Mouse (Mus musculus) B cell, adult 2 months (primary cell): Measurements from ENCODE around the gene Cnot1.

ENCODE experiments used
- DNase-seq, 2 experiments: peaks; one replicate each; pipeline ENCODE4 v3.0.0; 2022

Gene Cnot1

DNA sequence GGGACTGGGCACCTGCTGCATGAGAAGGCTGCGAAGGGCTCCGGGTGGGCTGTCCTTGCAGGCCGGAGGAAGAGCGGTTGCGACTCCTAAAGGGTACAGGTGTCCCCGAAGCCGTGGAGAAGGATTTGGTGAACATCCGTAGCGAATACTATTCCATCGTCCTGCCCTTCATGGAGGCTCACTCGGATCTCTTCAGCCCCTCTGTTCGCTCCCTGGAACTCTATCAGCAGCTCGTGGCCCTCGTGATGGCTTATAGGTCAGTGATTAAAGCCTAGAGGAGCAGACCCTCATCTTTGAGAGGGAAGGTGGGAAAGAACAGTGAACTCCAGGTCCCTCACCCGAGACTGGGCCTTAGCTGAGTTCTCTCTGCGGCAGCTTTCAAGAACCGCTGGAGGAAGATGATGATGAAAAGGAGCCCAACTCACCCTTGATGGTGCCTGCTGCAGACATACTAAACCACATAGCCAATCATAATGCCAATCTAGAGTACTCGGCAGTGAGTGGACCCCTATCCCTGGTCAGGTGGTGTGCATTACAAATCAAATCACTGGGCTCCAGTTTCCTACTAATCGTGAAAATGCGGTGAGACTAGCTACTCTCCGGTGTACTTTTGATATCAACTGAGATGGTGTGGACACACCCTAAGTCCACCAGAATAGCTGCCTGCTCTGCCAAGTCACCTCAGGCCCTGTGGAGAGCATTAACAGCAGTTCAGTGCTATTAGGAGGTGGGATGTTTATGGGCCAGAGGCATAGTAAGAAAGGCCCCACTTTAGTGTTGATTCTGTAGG lies 90.5 kb downstream of the Cnot1 start:
- peak in 1 of 2 experiments; percentile 11 for DNase-seq

DNA sequence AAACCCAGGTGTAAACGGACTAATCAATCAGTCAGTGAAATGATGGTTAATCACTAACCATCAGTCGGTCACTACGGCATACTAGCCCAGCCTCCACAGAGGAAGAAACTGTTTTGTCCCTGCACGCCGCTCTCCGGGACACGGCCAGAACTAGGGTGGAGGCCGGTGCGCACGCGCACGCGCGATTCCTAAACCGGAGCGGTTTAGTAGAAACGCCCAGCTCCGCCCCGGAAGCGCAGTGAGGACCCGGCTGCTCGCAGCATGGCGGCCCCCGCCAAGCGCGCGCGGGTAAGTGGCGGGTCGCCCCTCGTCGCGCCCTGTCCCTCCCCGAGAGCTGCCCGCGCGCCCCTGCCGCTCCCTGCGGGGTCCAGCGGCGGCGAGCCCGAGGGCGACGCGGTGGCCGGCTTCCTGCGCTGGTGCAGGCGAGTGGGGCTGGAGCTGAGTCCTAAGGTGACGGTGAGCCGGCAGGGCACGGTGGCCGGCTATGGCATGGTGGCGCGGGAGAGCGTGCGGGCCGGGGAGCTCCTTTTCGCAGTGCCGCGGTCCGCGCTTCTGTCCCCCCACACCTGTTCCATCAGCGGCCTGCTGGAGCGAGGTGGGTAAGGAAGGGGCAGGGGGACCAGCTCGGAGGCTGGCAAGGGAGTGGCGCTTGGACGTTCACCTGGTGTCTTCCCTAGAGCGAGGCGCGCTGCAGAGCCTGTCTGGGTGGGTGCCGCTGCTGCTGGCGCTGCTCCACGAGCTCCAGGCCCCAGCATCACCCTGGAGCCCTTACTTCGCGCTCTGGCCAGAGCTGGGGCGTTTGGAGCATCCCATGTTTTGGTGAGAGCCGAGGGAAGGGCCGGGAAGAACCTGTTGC lies 91.4 kb downstream of the Cnot1 start, which contains the start of gene Setd6:
Gene Setd6, plus strand, starts transcription at position 206 of the 856 bp plus-strand sequence.
- DNase-seq: peak; percentile 84 to 85

DNA sequence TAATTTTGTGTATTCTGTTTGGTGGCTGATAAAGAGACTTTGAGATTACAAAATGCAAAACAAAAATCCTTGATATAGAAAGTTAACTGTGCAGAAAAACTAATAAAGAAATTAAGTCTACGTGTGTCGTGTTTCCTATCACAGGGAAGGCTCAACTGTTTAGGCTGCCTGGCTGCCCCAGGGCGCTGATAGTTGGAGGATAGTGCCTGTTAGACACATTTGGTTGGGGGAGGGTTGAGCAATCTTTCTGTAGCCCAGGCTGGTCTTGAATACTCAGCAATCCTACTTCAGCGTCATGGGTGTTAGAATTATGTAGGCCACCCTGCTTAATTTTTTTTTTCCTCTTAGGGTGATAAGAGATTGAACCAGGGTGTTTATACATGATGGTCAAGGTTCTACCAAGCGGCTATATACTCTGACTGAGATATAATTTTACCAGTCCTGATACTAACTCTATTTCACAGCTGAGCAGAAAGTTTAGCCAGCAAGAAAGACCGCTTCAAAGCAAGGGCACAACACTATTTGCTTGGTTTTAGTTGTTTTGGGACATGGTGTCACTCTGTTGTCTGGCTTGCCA lies 92.3 kb downstream of the Cnot1 start:
- DNase-seq: no peak

DNA sequence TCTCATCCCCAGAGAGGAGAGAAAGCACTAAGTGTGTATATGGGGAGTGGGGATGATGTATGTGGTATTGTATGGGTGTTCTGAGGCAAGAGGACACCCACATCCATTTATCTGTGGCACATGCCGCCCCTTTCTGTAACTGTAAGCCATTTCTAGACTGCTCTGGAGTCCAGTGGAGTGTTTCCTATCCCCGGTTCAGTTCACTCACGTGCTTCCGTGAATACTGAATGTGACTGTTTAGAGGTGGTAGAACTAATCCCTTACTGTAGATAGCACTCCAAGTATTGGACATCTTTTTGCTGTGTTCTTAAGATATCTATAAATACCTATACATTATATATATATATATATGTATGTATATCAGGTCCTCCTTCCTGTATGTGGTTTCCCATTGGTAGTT lies 92.9 kb downstream of the Cnot1 start:
- DNase-seq: no peak

DNA sequence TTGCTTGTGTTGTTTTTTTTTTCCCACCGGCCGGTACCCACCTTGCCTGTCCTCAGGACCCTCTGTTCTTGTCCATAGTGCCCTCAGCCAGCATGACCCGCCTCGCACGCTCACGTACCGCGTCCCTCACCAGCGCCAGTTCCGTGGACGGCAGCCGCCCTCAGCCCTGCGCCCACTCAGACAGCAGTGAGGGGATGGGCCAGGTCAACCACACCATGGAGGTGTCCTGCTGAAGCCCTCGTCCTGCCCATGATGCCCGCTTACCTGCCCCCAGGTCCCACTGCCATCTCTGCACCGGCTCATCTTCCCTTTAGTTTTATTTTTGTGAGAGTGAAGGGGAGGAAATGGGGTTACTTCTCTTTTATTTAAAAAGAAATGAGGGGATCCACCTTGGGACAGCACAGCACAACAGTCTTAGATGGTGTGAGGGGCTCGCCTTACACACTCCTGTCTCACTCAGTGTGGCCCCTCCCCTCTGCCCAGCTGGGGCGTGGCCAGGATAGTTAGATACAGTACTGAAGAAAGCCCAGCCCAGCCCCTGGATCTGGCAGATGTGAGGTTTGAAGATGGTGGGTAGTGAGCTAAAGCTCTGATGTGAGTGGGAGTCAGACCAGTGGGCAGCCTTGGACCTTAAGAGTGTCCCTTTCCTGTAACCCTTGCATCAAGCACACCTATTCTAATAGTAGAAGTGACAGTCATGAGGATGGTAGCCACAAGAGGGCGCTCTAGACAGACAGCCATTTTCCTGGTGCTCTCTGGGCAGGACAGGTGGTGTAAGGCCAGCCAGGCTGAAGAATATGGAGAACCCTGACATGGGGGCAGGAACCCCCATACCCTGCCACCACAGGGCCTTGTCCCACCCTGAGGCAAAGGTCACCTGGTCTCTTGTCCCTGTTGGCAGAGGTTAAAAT lies 93.9 kb downstream of the Cnot1 start:
- peak; percentile 88 for DNase-seq

DNA sequence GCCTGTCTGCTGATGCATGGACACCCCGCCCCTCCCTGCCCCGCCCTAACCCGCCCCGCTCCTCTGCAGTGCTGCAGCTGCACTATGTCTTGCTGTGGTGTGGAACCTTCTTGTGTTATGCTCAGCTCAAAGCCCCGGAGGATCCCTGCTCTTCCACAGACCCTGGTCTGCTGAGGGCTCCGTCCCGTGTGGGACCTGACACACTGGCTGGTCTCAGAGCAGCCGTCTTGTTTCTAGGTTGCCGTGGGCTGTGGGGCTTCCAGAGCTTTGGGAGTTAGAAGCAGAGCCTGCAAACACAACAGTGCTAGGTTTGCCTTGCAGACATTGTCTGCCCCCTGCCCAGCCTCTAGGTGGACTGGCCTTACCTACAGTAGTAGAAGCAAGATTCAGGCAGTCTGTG lies 94.9 kb downstream of the Cnot1 start:
- DNase-seq: no peak

DNA sequence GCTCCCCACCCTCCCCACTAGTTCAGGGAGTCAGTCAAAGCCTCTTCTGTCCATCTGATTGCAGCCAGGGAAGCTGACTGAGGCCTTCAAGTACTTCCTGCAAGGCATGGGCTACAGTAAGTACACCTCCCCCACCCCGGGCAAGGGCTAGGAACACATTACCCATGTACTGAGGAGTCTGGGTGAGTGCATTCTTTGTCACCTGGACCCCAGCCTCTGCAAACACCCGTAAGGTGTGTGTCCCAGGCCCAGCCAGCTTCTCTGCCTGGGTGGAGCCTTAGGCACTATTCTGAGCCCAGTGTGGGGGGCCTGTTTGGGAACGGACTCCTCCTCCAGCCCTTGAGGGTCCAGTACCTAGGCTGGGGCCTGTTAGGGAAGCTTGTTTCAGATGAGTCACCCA lies 96.2 kb downstream of the Cnot1 start:
- DNase-seq: no peak

DNA sequence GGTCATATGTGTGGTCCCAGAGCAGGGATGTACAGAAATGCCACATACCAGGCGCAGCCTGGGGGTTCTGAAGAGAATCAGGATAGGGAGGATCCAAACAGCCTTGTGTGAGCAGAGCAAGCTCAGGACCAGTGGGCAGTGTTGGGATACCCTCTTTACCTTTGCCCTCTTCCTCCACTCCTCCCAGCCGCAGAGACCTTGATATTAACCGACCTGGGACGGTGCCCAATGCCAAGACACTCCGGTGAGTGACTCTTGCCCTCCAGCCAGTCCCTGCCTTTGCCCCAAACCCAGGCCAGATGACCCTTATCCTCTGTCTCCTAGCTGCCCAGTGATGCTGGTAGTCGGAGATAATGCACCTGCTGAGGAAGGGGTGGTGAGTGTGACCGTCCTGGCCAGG lies 97.7 kb downstream of the Cnot1 start:
- DNase-seq: no peak

DNA sequence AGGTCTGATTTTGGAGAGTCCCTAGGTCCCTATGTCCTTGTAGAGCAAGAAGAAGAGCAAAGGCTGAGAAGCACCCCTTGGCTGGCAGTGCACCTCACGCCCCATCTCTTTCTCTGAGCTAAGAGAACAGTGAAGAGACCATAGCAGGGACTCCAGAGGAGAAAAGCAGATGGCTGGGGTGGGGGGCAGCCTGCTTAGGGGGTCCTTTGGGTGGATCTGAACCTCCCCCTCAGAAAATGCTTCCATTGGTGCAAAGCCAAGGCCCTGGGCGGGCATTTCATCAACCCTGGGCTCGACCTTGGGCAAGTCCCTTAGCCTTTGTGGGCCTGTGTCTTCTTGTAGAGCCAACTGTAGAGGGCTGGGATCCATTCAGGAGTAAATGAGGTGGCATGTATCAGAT lies 102.7 kb downstream of the Cnot1 start:
- DNase-seq: no peak

DNA sequence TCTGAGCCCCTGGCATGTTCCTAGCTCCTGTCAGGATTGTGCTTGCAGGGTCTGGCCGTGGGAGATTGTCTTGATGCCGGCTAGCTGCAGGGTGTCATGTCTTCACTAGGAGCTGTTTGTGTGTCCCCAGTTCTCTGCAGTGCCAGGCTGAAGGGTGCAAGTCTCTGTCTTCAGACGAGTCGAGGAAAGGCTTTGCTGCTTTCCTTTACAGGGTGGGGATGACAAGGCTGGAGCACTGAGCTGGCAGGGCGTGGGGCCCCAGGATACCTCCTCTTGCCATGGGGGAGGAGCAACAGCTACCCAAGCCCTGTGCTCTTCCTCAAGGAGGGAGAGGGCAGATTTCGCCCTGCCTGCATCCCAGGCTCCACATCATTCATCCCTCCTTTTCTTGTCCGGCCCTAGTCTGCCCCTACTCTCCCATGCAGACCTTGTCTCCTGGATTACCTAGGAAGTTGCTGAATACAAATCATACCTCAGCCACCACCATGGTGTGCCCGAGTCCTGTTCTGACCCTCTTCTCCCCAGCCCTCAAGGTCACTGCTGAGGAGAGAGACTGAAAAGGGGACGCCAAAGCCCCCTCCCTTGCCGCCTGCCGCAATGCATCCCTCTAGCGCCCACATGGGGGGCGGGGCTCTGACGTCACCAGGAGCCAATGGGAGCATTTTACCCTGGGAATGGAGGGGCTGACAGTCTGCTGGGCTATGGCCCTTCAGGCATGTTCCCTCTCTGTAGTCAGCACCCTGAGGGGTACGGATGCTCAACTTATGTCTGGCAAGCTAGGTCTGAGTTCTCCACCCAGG lies 103.6 kb downstream of the Cnot1 start:
- no peak for DNase-seq

DNA sequence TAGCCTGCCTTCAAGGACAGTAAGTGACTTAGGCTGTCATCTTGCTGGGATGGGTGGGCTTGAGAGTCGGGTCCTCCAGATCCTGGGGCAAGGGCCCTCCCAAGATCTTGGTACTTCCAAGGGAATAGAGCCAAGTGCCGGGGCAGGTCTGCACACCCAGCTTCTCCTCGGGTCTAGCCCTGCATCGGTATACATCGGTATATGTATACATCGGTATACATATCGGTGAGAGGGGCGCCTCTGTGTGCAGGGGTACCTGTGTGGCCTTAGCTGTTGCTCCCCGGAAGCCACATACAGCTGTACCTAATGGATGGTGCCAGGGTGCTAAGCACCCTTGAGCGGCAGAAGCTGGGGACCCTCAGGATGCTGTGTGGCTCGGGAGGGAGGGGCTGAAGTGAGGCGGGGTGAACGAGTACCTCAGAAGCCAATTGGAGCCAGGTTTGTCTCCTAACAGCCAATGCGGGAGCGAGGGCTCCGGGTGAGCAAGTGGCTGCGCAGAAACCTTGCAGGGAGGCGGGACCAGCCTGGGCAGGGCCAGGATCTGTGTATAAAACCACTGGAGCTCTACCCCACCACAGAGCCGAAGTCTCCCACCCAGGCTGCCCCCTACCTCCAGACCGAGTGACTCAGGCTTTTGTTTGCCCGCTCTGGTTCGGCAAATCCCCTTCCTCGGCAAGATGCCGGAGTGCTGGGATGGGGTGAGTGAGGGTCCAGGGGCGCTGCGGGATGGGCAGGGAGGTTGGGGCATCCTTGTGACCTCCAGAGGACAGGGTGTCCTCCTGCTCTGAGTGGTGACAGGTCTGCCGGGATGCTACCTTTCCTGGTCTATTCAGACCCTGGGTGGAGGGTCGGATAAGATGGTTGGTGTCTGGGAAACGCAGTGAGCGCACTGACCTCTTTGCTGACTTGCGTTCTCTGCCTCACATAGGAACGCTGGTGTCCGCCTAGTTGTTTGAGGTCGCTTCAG lies 104.5 kb downstream of the Cnot1 start:
- DNase-seq: peak; percentile 62 to 63

DNA sequence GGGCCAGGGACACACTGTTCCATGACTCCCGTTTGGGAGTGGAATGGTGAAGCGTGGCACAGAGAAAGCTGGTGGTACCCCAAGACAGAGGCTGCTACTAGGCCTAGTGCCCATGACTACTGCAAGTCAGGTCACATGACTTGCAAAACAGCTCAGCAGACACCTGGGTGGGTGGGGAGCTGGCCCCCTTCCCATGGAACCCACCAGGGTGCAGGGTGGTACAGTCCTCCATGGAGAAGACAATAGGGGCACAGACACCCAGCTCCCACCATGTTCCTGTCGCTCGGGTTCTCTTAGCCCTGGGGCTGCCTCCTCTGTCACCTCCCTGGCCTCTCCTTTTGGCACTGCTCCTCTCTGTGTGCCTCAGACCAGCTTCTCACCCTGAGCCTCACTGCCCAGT lies 105.5 kb downstream of the Cnot1 start:
- DNase-seq: no peak

DNA sequence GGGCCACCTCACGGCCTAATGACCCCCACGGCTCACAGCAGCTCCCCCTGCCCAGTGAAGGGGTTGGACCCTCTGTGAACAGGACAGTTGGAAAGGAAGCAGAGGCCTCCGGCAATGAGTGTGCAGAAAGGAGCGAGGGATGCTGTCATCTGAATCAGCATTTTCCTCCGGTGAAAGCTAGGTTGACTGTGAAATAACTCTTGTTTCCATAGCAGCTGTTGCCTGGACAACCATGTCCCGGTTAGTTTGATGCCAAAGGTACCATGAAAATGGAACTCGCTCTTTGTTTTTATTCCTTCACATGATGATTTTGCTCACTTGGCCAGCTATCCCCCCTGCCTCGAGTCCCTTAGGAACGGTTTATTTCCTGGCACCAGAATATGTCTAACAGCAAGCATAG lies 107.0 kb downstream of the Cnot1 start:
- no peak for DNase-seq

DNA sequence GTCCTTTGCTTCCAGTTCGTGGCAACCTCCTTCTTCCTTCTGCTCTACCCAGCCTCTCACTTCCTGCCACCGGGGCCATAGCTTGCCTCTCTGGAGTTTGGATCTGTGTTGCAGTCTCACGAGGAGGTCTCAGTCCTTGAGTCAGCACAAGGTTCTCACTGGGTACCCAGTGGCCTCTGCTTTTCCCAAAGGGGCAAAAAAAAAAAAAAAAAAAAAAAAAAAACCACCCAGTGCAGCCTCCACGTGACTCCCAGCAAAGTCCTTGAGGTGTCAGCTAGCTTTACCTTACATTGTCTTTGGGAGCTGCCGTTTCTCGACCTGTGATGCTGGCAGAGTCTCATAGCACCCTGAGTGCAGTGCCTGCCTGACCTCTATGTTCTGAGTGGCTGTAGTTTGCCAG lies 109.1 kb downstream of the Cnot1 start:
- no peak for DNase-seq

DNA sequence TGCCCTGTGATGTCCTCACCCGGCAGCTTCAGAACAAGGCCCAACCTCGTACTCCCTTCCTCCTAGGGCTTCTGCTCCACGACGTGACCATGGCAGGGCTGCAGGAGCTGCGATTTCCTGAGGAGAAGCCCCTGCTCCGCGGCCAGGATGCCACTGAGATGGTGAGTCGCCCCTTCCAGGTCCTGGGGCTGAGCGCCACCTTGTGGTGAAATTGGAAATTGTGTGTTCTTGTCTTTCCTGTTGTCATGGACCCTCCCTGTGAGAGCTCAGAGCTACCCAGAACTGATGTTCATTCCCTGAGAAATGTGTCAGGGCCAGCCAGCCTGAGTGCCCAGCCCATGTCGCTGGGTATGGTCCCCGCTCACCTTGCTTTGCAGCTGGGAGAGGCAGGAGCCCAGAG lies 110.1 kb downstream of the Cnot1 start:
- DNase-seq: peak; percentile 83 to 84

DNA sequence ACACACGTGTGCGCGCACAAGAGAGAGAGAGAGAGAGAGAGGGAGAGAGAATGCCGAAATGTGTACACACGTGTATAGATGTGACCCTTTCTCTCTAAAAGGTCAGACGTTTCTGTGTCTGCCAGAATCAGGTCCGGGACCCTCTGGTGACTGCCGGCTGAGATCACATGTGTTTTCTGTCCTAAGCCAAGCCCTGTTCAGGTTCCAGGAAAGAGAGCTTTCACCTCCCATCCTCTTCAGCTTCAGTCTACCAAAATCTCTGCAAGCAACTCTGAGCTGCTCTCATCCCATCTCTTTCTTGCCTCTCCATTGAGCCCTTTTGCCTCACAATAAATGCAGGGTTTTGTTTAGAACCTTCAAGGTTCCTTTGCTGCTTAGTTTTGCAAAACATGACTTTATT lies 110.6 kb downstream of the Cnot1 start:
- no peak for DNase-seq

DNA sequence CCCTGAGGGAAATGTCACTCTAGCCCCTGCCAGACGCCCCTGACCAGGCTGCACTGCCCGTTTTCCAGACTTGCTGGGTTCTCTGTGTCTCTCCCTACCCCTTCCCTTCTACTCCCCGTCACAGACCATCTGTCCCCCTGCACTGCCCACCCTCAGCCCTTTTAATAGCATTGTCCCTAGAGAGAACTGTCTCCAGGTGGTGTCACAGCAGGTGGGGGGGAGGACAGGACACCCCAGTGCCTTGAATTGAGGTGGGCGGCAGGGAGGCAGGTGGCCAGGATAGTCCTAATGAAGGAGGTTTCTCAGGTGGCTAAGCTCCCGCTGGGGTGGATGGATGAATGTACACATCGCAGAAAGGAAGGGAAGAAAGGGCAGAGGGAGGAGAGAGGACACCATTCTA lies 112.6 kb downstream of the Cnot1 start:
- no peak for DNase-seq

DNA sequence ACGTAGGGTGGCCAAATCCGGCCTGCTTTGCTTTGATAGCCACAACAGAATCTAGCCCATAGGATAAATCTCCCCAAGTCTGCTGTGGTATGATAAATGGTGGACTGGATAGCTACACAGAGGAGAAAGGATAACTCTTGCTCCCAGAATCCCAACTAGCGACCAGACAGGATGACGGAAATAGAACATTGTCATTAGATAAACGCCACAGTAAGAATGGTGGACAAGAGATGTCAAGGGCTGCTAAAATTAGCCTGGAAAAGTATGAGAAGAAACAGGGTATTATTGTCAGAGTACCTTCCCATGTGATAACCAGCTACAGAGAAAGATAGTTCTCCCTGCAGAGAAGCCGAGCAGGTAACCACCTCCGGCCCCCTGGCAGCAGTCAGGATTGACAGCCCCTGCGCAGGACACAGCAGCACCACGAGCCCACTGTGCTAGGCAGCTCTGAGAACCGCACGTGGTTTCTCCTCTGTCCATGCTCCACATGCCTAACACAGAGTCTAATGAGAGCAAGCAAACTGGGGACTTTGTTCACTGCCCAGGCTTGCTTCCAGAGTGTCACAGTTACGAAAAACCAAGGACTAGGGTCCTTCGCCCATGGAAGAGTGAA lies 116.2 kb downstream of the Cnot1 start:
- no peak for DNase-seq

DNA sequence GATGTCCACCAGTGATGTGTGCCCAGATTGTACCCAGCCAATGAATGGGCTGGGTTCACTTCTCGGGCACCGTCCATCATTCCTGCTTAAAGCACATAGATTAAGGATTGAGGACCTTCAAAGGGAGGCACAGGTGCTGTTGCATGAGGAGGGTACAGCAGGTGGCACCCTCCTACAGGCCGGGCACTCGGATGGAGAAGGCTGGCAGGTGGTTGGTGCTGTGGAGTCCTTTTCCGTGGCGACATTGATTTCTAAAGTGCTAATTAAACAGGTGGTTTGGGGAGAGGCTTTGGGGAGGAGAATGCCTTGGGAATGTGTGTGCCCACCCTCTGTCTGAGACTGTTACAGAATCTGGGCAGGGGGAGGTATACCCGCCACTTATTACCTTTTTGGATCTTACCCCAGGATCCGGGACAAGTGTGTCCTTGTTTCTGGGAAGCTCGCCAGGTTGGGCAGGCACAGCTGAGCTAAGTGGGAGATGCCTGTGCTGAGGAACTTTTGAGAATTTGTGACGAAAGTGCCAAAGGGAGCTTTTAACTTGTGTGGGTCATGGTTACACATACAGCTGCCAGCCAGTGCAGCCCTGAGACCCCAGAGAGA lies 119.1 kb downstream of the Cnot1 start:
- DNase-seq: no peak
